Mouse (Mus musculus) embryonic facial prominence, embryonic 11.5 days (tissue): ENCODE results near the gene Dhcr24. TPM values are rescaled to one million over a fixed set of nuclear protein-coding genes. Genes with fewer than 3 reads are reported as not detected.

Experiments
- ATAC-seq: fragments of 200-750 bp; cut with Nextera tagmentation; replicated peaks from 2 replicates; pipeline ENCODE4 v1.8.0; 2017; ENCODE audit warnings: low read depth; ENCODE audit not compliant: insufficient number of reproducible peaks, low FRiP score, low TSS enrichment
- DNase-seq: peaks from one replicate; pipeline ENCODE4 v3.0.0-alpha.2; 2015; ENCODE audit warnings: low spot score
- H3K27ac ChIP-seq: fragments of 300-500 bp; sonication (generic); replicated peaks from 2 replicates; pipeline ENCODE4 v1.5.1; 2014; ENCODE audit warnings: mild to moderate bottlenecking, low read depth, low read length, control low read depth
- H3K27me3 ChIP-seq: fragments of 300-500 bp; sonication (generic); 2 replicates; pipeline ENCODE4 v1.6.1; 2014; ENCODE audit warnings: mild to moderate bottlenecking, low read length, moderate library complexity, mixed read lengths; ENCODE audit not compliant: control insufficient read depth, insufficient read depth
- H3K36me3 ChIP-seq: fragments of 300-500 bp; sonication (generic); replicated peaks from 2 replicates; pipeline ENCODE4 v1.6.1; 2014; ENCODE audit warnings: low read depth, mild to moderate bottlenecking, low read length, moderate library complexity, mixed read lengths; ENCODE audit not compliant: control insufficient read depth, insufficient read depth
- H3K4me1 ChIP-seq: fragments of 300-500 bp; sonication (generic); 2 replicates; pipeline ENCODE4 v1.6.1; 2014; ENCODE audit warnings: low read length, mixed read lengths; ENCODE audit not compliant: control insufficient read depth, insufficient read depth
- H3K4me2 ChIP-seq: fragments of 300-500 bp; sonication (generic); 2 replicates; pipeline ENCODE4 v1.6.1; 2014; ENCODE audit warnings: low read depth, mild to moderate bottlenecking, control low read depth, low read length, moderate library complexity
- H3K4me3 ChIP-seq: fragments of 300-500 bp; sonication (generic); 2 replicates; pipeline ENCODE4 v1.5.1; 2014; ENCODE audit warnings: low read depth, low read length, control low read depth
- H3K9ac ChIP-seq: fragments of 300-500 bp; sonication (generic); replicated peaks from 2 replicates; pipeline ENCODE4 v1.6.1; 2014; ENCODE audit warnings: mild to moderate bottlenecking, control low read depth, low read length
- H3K9me3 ChIP-seq: fragments of 300-500 bp; sonication (generic); replicated peaks from 2 replicates; pipeline ENCODE4 v1.6.1; 2016; ENCODE audit warnings: mild to moderate bottlenecking, low read length, inconsistent platforms, mixed read lengths; ENCODE audit not compliant: control insufficient read depth
- WGBS: fragments of 180-500 bp; shearing (Covaris S2); extraction: QIAGEN DNeasy Blood & Tissue Kit; methylation state at CpG from one replicate; pipeline ENCODE4 v1.1.7; 2014; 5-methylcytosine and 5-hydroxymethylcytosine counted together
- polyA plus RNA-seq: library from polyadenylated mRNA; unstranded; fragments of >200 nt; fragmentation: Nextera tagmentation; extraction: Ambion mirVana; gene quantifications from 2 replicates; pipeline ENCODE4 v1.2.1, GENCODE M21; 2014

The Dhcr24 gene
- polyA plus RNA-seq, 1 experiment from 2014 or later = 21.8 TPM

DNA sequence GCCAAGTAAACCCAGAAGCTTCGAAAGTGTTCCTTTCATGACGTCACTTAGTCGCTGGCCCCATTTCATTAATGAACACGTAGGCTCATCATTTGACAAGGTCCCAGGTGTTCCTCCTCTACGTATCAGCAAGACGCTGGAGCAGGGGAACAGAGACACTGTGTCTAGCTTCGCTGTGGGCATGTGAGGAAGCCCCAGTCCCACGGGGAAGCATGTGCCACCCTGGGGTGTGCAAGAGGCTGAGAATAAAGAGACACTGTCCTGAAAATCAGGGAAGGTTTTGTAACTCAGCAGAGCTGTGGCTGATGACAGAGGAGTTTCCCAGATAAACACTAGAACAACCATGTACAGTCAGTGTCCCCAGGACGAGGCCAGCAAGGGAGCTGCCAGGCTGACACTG is 36.2 kb downstream of the Dhcr24 start:
- Histone ChIP-seq H3K4me2 (no peak overlapping the region), H3K9ac (no peak overlapping the region), H3K9me3 (no peaks in the 10 kb centered on the region), H3K36me3 (no peaks in the 10 kb centered on the region), H3K27ac (no peak overlapping the region), H3K4me3 (no peak overlapping the region), H3K4me1 (no peaks in the 10 kb centered on the region), H3K27me3 (no peaks in the 10 kb centered on the region)
- WGBS = 75% methylated on average over 9 of the region's 9 CpGs
- no peak for ATAC-seq
- no peak for DNase-seq

GRCm38 (mm10) chr4:106597741-106598140 is 36.9 kb downstream of the Dhcr24 start:
- DNase-seq (no peak), ATAC-seq (no peak)
- WGBS = 81% methylated on average over 4 of the region's 4 CpGs
- no peaks in the 10 kb centered on the region for H3K36me3 ChIP-seq
- no peaks in the 10 kb centered on the region for H3K4me1 ChIP-seq
- no peak overlapping the region for H3K27ac ChIP-seq
- H3K9ac ChIP-seq = no peak overlapping the region
- H3K4me2 ChIP-seq = no peak overlapping the region
- no peaks in the 10 kb centered on the region for H3K9me3 ChIP-seq
- no peak overlapping the region for H3K4me3 ChIP-seq
- H3K27me3 ChIP-seq = no peaks in the 10 kb centered on the region

- no peak overlapping the region for H3K27ac ChIP-seq
- H3K9ac ChIP-seq = no peak overlapping the region
- no peak overlapping the region for H3K4me2 ChIP-seq
- H3K4me1 ChIP-seq = no peaks in the 10 kb centered on the region
- H3K9me3 ChIP-seq = no peaks in the 10 kb centered on the region
- no peaks in the 10 kb centered on the region for H3K27me3 ChIP-seq
- no peak overlapping the region for H3K4me3 ChIP-seq
- DNase-seq (no peak), ATAC-seq (no peak)
- 48% methylated on average over 1 of the region's 1 CpGs for WGBS
- H3K36me3 ChIP-seq = no peaks in the 10 kb centered on the region
Measured at GRCm38 (mm10) chr4:106599415-106599814, 38.6 kb downstream of the Dhcr24 start.

DNA sequence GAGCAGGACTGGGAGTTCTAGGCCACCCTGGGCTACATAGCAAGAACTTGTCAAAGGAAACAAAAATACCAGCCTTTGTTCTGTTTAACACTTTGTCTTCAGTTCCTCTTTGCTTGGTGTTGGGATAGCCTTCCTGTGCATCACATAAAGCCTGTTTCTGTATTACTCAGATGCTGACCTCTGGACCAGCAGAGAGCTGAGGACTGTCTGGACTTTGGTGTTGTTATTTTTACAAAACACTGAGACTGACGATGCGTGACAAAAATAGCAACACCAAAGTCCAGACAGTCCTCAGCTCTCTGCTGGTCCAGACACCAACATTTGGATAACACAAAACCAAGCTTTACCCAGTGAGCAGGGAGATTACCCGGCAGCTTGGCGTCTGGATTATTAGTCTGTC is 39.9 kb downstream of the Dhcr24 start:
- Histone ChIP-seq H3K4me3 (no peak overlapping the region), H3K27me3 (no peaks in the 10 kb centered on the region), H3K9me3 (no peaks in the 10 kb centered on the region), H3K9ac (no peak overlapping the region), H3K36me3 (no peaks in the 10 kb centered on the region), H3K4me1 (no peaks in the 10 kb centered on the region), H3K27ac (no peak overlapping the region), H3K4me2 (no peak overlapping the region)
- DNase-seq (no peak), ATAC-seq (no peak)
- 77% methylated on average over 4 of the region's 4 CpGs for WGBS

GRCm38 (mm10) chr4:106606639-106607554 is 46.1 kb downstream of the Dhcr24 start:
- H3K4me1 ChIP-seq = no peaks in the 10 kb centered on the region; the same call in 1 of the 2 replicates
- peak; percentile 87 for ATAC-seq
- WGBS = 43% methylated on average over 18 of the region's 18 CpGs
- no peaks in the 10 kb centered on the region for H3K9me3 ChIP-seq
- H3K9ac ChIP-seq = no peak overlapping the region; the same call in 1 of the 2 replicates
- H3K36me3 ChIP-seq = no peaks in the 10 kb centered on the region
- no peak overlapping the region for H3K4me3 ChIP-seq
- H3K27ac ChIP-seq = no peak overlapping the region
- H3K27me3 ChIP-seq = no peaks in the 10 kb centered on the region
- DNase-seq = peak; percentile 60
- H3K4me2 ChIP-seq = peak overlapping the region; percentile 29

DNA sequence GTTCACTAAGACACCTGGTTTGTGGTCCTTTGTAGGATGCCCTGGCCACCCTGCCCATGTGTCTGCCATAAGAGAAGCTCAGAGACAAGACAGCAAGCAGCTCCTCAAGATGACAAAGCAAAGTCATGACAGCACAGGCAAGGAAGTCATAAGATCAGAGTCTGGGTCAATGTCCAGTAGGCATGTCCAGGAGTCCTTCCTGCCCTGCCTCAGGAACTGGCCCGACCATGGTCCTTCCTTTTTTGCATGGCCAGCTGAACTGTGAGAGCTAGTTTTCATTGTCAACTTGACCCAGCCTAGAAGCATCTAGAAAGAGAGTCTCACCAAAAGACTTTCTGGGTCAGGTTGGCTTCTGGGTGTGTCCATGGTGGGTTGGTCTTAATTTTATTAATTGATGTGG is 47.1 kb downstream of the Dhcr24 start:
- DNase-seq (no peak), ATAC-seq (no peak)
- Histone ChIP-seq H3K36me3 (no peaks in the 10 kb centered on the region), H3K27ac (no peak overlapping the region), H3K4me1 (no peaks in the 10 kb centered on the region; the same call in 1 of the 2 replicates), H3K27me3 (no peaks in the 10 kb centered on the region), H3K9me3 (no peaks in the 10 kb centered on the region), H3K4me3 (no peak overlapping the region), H3K9ac (no peak overlapping the region), H3K4me2 (no peak overlapping the region)
- 92% methylated on average over 1 of the region's 1 CpGs for WGBS

DNA sequence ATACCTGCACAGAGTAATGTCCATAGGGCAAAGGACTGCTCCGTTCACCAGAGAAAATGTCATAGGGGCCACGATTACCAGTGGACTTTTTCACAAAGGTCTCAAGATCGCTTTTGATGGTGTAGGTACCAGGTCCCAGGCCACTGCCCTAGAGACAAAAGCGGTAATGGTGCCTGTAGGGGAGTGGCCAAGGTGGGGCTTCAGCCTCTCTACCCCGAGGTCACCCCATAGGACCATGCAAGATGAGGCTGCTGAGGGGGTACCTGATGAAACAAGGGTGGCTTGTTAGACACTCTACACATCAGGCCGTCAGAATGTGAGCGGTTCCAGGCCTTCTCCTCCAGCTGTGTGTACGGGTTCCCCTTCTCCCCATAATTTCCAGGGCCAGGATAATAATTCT is 52.3 kb downstream of the Dhcr24 start:
- H3K4me1 ChIP-seq = no peaks in the 10 kb centered on the region; the same call in 1 of the 2 replicates
- no peaks in the 10 kb centered on the region for H3K27me3 ChIP-seq
- no peak overlapping the region for H3K9ac ChIP-seq
- ATAC-seq = no peak
- no peak overlapping the region for H3K27ac ChIP-seq
- H3K9me3 ChIP-seq = no peaks in the 10 kb centered on the region
- H3K4me3 ChIP-seq = no peak overlapping the region
- DNase-seq = no peak
- no peak overlapping the region for H3K4me2 ChIP-seq
- H3K36me3 ChIP-seq = no peaks in the 10 kb centered on the region
- WGBS = 70% methylated on average over 8 of the region's 8 CpGs

DNA sequence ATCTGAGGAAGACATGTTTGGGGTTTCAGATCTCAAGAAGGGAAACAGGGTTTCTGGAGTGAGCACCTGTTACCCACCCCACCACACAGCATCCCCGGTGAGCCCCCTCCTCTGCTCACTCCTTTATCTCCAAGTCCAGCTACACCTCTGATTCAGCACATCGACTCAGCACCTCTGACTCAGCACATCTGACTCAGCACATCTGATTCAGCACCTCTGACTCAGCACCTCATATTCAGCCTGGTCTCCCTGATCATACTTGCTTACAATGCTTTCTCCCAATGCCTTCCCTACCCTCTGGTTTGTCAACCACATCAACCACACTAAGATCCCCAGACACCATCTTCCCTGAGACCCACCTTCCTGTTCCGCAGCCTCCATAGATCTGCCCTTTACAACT is 52.7 kb downstream of the Dhcr24 start:
- H3K27ac ChIP-seq = no peak overlapping the region
- no peak overlapping the region for H3K4me3 ChIP-seq
- H3K4me1 ChIP-seq = no peaks in the 10 kb centered on the region; the same call in 1 of the 2 replicates
- no peak overlapping the region for H3K4me2 ChIP-seq
- ATAC-seq (no peak), DNase-seq (no peak)
- WGBS = 79% methylated on average over 3 of the region's 3 CpGs
- no peaks in the 10 kb centered on the region for H3K27me3 ChIP-seq
- H3K9me3 ChIP-seq = no peaks in the 10 kb centered on the region
- no peak overlapping the region for H3K9ac ChIP-seq
- no peaks in the 10 kb centered on the region for H3K36me3 ChIP-seq
